Mouse (Mus musculus): Measurements from ENCODE around the gene Shc1.

DNA sequence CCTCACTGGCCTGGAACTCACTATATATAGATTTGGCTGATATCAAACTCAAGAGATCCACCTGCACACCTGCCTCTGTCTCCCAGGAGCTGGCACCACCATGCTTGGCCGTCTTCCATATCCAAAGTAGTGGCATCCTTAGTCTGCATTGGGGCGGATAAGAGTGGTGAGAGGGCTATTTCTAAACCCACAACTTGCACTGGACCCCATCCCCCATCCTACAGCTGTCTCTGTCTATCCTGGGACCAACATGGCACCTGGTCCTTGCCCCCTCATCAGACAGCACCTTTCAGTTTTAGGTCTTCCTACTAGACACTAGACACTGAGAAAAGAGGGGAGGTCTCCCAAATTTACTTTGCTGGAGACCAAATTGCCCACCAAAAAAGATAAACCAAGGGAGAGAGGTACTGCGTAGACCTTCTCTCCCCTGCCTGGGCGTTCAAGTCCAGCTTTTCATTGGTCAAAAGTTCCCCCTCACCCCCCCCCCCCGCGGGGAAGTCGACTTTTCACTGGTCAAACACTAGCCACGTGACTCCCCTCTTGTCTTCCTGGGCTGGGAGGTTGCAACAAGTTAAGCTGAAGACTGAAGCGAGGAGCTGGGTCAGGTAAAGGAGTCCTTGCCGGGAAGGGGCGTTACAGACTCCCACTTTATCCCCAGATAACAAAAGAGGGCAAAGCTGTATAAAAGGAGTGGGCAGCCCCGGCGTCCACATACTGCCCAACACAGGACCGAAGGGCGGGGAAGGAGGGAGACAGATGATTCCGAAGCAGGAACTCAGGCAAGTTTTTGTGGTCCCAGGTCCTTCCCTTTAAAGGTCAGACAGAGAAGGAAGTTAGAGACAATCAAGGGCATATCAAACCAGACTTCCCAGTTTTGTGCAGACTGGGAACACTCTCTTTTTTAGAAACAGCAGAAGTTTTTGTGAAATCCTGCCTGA lies 18.2 kb downstream of the Shc1 start, which contains the start of gene Pbxip1:
- TF ChIP-seq CTCF (IDR thresholded peaks at IDR 0.05; ENCODE audit: control insufficient read depth, insufficient read depth, insufficient read length) = no peak
- peak; percentile 94 for TF ChIP-seq USF1 (IDR thresholded peaks at IDR 0.05; ENCODE audit: low read depth)
